Mouse (Mus musculus): ENCODE data around the gene Dcp1a.

Dcp1a gene

DNA sequence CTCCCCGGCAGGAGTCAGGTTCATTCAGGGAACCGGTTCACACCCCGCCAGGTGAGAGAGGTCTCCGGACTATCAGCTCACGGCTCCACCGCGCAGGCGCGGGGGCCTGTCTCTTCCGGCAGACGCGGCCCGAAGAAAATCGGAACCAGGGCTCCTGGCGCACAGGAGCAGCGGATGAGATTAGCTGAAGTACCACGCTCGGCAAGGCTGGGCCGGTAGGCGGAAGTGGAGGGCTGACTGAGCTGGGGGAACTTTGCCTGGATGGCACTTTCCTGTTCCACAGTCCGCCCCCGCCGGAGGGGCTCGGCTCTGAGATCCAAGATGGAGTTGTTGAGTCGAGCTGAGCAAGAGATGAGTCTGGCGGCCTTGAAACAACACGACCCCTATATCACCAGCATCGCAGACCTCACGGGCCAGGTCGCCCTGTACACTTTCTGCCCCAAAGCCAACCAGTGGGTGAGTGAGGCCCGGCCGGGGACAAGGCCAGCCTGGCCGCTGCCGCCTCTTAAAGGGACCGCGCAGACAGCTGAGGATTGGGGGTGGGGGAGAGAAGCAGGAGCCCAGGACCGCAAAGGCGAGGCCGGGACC is at the start of gene Dcp1a:
Gene Dcp1a (plus strand): TSS at position 175 of the 588 bp plus-strand sequence.
- peak; percentile 91 for DNase-seq (ENCODE audit: low spot score)

DNA sequence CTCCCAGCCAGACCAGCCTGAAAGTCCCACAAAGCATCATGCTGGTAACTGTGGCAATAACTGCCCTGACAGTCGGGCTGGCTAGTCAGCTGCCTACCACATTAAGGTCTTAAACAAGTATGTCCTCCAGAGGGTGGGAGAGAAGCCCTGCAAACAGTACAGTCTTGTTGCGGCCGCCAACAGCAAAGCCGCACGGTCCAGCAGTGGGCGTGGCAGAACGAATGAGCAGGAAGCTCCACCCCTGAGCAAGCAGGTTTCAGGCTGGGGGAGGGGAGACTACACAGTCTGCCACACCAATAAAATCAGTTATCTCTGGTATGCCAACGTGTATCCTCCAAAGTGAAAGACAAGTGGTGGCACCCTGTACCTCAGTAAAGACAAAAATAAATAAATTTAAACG is 49.7 kb upstream of the Dcp1a start:
- no peak for DNase-seq (ENCODE audit: low spot score)

DNA sequence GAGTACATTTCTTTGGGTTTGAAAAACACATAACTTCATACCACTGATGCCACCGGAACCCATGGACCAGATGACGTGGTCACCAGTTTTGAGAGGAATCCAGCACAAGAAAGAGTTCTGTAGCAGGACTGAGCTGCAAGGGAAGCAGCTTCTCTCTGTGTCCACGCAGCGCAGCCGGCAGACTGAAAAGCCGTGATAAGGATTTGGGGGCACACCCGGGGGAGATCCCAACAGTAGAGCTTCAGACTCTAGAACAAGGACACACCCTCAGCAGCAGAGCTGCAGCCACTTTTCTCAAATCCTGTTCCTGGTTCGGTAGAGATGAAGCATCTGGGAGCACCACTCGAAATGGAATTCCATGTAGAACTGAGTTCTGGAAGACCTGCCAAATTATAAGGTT is 49.3 kb upstream of the Dcp1a start:
- DNase-seq (ENCODE audit: low spot score) = no peak

DNA sequence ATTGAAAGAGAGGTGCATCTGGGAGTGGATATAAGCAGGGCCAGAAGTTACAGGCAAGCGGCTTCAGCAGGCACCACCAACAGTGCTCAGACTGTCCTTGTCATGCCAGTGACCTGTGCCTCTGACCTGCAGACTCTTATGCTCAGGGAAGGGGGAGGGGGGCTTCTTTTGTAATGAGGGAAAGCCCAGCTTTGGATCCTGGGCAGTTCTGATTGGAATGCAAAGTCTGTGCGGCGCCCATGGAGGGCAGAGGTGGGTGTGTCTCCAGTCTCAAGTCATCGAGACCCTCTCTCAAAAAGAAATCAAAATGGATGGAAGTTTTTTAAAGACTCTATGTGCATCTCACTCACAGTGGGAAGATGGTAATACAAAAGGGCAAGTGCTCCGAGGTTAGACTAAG is 48.9 kb upstream of the Dcp1a start:
- no peak for DNase-seq (ENCODE audit: low spot score)

DNA sequence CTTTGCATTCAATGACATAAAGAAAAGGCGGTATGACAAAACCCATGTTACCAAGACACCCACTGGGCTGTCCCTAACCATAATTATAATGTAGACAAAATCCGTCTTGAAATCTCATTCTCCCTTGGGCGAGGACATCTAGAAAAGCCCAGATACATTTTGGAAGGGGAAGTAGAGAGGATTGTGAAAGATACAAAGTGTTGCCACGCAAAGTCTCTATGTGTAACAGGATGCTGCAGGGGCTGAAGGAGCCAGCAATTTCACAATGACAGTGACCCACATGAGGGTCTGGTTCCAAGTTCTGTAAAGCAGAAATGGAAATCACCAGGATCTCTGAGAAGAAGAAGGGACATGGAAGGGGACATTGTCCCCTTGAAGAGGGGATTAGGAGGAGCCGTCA is 44.0 kb upstream of the Dcp1a start:
- no peak for DNase-seq (ENCODE audit: low spot score)

DNA sequence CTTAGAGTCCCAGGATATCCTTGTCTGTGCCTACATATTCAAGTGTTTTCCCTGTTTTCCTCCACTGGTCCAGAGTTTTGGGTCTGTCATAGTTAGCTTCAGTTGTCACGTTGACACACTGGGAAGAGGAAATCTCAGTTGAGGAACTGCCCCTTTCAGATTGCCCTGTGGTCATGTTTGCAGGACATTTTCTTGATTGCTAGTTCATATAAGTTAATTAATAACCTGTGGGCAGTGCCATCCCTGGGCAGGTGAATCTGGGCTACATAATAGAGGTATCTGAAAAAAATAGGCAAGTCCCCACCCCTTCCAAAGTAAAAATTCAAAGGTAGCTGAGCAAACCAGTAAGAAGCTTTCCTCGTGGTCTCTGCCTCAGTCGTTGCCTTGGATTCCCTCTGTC is 39.4 kb upstream of the Dcp1a start:
- no peak for DNase-seq (ENCODE audit: low spot score)

DNA sequence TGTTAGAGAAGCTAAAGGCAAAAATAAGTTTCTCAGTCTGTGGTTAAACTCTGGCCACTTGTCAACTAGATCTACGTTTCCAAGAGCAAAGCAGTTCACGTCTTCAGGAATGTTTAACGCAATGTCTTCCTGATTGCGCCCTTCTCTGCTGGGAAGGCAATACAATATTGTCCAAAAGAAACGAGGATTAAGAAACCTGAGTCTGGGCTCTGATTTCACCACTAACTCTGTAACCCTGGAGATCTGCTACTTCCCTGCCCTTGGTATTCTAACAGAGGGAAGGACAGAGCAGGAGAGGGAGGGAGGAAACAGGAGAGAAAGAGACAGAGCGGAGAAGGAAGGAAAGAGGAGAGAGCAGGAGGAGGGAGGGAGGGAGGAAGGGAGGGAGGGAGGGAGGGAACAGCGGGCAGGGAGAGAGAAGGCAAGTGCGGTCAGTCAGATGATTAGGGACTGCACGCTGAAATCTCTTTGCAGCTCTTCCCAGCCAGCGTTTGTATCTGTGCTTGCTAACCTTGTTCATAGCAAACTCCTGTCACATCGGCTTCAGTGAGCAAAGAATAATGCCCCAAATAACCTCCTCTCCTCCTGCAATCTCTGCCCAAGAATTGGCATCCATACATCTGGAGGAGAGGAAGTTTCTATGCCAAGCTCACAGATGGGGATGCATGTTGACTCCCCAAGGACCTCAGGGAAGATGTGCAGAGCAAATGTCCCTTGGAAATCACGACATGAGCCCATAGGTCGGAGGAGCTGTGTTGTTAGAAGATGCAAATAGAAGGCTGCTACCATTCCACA is 23.3 kb upstream of the Dcp1a start:
- peak; percentile 9 for DNase-seq (ENCODE audit: low spot score)

DNA sequence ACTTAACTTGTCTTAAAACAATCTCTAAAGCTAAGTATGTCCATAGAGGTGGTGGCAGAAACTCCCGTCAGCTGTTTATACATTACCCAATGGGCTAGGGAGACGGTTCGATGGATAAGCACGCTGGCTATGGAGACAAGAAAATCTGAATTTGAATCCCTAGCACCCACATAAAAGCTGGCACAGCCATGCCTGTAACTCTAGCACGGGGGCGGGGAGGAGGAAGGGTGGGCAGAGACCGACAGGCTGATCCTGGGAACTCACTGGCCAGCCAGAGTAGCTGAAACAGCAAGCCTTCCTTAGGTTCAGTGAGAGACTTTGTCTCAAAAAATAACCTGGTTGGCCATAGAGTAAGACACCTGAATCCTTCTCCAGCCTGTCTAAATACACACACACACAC is 21.9 kb upstream of the Dcp1a start:
- DNase-seq (ENCODE audit: low spot score) = no peak

DNA sequence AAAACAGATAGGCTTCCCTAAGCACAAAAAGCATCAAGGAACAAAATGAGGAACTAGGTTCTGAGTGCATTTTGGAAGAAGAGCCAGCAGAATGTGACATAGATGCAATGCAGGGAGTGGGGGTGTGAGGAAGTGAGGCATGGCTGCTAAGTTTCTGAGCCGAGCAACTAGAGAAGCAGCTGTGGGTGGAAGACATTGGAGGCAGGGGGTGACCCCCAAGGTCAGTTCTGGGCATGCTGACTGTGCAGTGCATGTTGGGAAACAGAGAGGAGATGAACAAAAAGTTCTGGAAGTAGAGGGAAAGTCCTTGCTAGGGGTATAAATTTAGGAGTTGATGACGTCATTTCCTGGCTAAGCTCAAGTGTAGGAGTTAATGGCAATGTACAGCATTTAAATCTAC is 21.4 kb upstream of the Dcp1a start:
- no peak for DNase-seq (ENCODE audit: low spot score)

DNA sequence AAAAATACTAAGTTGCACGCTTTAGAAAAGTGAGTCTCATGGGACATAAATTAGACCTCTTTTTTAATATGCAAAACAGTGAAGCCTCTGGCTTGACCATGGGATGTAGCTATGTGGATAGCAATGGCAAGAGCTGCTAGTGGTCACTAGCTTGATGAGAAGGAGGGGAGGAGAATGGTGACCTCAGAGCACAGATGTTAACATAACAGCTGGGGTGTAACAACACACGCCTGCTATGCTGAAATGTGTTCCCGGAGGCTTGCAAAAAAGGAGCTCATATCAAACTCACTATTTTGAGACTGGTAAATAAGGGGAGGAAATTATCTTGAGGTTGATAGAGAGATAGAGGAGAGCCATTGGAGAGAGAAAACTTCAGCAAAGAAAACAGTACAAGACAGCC is 20.5 kb upstream of the Dcp1a start:
- DNase-seq (ENCODE audit: low spot score) = no peak

DNA sequence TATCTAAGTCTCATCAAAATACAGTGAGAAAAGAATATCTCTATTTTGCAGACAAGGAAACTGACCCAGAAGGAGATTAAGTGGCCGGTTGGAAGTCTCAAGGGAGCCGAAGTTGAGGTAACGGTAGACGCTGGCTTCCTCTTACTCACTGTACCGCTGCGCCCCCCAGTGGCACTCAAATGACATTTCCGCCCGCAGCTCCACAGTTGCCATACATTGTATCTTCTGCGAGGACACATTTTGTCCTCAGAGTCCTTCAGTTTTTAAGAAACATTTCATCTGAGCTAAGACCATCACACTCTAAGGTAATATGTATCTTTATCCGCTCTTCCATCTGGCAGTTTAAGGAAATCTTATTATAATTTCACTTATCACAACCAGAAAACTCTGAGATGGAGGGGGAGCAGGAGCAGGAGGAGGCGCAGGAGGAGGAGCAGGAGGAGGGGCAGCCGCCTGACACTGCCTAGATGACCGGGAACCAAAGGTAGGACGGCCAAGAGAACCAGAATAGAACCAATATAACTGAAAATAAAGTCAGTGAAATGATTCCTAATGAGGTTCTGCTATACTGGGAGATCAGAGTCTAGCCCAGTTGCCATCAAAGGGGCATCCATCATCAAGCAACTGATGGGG is 19.3 kb upstream of the Dcp1a start:
- DNase-seq (ENCODE audit: low spot score) = peak; percentile 39

DNA sequence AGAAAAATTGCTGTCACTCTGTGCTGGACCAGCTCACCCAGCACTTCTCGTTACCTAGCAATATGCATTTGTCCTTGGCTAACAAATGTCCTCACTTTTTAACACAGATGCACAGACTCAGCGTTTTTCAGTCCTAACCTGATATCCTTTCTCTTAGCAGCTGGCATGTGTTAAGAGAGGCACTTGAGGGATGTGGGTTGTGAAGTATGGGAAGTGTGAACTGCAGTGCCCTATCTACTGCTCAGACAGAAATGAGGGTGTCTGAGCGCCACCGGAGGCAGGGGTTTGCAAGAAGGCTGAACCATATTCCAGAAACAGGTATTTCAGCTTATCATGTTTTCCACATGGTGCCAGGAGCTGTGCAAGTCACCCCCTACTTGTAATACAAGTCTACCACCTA is 16.0 kb upstream of the Dcp1a start:
- no peak for DNase-seq (ENCODE audit: low spot score)

DNA sequence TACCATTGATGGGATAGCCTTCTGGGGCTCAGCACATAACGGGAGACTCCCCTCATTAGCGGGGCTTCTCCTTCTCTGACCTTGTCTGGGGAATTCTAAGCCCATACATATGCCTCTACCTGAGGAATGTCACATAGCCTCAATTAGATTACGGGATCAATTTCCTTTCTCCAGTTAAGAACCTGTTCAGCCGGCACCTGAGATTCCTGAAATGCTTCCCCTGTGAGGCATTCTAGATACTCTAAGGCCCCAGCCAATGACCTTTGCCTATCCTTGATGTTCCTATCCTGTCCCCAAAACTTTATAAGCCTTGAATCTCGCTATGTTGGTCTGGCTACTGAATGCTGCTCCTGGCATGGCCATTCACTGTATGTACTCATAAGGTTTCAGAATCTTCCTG is 5.7 kb upstream of the Dcp1a start:
- no peak for DNase-seq (ENCODE audit: low spot score)

DNA sequence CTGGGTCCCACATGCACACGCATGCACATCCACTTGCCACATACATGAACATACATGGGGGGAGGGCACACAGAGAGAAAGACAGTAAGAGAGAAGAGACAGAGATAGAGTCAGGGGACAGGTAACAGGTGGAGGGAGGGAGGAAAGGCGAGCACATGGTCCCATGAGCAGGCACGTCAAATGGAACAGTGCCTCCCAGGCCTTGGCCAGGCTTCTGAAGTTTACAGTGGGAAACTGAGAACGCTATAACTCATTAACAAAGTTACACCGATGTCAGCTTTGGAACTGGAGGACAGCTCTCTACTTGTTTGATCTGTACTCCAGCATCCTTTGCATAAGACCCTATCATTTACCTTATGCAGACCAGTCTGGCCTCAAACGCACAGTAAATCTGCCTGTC is 4.9 kb upstream of the Dcp1a start:
- DNase-seq (ENCODE audit: low spot score) = no peak

DNA sequence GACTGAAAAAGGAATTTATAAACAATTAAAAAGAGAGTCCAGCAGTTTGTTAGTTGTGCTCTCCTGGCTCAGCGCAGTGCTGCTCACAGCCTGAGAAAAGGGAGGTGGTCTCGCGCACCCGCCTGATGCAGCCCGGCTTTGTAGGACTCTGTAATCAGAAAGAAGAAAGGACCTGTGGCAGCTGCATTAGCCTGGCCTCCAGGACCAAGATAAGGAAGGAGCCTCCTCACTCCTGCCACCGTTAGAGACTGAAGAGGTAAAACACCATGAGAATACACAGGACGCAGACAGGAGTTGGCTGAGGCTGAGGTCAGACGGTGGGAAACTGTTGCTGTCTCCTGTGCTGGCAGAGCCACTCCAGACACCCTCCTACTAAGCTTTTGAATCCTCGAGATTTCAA is 12.0 kb downstream of the Dcp1a start, which contains the start of gene Cacna1d:
Gene Cacna1d (minus strand): TSS at position 114 of the 400 bp plus-strand sequence.
- DNase-seq (ENCODE audit: low spot score) = no peak

DNA sequence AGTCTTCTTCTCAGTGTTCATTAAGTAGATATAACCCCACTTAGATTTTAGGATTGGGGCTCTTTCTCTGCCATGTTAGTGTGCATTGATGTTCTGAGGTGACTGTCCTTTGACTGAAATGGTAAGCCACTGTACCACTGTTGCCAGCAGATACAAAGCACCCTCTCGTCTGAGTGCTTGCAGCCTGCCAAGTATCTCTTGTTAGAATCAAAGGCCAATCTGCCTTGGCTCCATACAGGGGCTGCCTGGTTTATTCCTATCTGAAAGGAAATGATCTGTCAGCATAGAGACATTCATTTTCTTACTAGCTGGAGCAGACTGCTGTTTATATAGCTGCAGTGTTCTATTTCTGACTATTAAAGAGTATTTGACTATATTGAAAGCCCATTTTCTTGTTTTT is 13.9 kb downstream of the Dcp1a start:
- DNase-seq (ENCODE audit: low spot score) = no peak

DNA sequence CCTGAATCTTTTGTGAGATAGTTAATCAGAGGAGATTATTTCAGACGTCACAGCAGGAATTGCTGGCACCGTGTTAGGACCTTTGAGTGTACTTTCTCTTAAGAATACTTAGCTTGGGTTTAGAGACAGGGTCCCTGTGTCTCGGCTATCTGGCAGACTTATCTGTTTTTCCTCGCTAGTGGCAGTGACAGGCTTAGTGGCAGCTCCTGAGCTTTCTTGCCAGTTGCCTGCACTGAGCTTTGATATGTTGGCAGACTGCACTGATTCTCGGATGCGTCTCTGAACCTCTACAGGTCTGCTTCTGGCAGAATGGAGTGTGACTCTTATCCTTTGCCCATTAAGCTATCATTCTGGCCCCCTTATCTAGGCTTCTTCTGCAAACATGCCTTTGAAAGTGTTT is 15.7 kb downstream of the Dcp1a start:
- DNase-seq (ENCODE audit: low spot score) = no peak

DNA sequence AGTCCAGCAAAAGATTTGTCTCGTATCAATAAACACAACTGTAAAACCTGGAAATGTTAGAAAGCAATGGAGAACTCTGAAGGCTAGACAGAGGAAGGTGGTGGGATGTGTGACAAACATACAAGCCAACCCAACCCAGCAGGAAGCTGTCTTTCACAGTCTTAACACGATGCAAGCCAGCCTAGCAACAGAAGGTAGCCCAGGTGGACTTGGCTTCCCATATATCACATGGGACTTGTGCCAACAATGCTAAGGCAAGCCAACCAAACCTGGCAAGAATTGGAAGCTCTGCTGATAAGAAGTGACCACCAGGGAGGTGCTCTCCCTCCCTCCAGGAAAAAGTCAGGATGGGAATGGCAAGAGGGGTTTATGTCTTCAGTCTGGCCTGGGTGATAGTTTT is 18.9 kb downstream of the Dcp1a start:
- no peak for DNase-seq (ENCODE audit: low spot score)

DNA sequence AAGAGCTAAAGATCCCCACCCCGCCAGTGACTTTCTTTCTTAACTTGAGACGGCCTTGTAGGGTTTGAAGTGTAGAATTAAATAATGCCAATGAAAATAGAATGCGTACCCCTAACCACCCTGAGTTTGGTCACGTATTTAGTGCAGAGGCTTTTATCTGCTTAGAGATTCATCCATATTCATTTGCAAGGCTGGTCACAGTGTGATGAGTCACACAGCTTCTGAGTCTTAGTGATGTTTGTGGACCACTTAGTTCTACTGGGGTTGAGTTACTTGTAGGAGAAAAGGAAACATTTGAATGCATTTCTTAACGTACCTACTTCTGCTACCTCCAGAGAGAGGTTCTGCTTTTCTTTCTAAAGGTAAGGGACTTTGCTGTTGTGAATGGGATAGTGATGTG is 25.7 kb downstream of the Dcp1a start:
- no peak for DNase-seq (ENCODE audit: low spot score)

DNA sequence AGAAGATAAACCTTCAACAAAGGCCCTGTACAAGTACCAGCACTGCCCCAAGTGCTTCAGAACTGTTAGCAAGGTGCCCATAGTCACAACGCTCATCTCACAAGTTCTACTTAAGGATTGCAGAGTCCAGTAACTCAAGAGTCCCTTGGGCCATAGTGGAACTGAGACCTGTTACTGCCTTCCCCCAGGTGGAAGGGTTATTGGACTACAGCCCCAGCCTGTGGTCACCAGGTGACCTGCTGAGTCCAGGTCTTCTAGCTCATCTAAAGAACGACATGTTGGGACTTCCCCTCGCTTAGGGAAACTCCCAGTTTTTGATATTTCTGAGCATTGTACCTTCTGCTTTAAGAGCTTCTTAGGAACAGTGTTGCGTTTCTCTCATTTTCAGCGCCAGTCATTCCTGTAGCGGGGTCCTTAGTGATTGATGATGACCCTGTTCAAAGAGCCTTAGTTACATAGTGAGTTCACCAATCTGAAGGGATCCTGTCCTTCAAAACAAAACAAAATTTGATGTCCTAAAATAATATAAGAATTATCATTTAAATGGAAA is 31.0 kb downstream of the Dcp1a start:
- no peak for DNase-seq (ENCODE audit: low spot score)

DNA sequence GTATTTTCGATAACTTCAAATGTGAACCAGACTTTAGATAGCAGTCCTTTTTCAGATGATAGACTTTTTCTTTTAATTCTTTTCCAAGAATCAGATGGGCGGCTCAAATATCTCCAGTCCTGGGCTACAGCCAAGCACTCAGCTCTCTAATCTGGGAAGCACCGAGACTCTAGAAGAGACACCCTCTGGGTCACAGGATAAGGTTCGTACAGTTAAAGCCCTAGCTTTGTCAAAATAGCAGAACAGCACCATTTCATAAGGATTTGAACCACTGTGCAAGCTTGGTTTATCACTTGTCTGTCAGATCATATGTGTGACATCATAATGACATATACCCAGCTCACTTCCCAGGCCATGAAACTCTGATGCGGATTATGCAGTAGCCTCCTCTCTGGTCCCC is 33.6 kb downstream of the Dcp1a start:
- no peak for DNase-seq (ENCODE audit: low spot score)

DNA sequence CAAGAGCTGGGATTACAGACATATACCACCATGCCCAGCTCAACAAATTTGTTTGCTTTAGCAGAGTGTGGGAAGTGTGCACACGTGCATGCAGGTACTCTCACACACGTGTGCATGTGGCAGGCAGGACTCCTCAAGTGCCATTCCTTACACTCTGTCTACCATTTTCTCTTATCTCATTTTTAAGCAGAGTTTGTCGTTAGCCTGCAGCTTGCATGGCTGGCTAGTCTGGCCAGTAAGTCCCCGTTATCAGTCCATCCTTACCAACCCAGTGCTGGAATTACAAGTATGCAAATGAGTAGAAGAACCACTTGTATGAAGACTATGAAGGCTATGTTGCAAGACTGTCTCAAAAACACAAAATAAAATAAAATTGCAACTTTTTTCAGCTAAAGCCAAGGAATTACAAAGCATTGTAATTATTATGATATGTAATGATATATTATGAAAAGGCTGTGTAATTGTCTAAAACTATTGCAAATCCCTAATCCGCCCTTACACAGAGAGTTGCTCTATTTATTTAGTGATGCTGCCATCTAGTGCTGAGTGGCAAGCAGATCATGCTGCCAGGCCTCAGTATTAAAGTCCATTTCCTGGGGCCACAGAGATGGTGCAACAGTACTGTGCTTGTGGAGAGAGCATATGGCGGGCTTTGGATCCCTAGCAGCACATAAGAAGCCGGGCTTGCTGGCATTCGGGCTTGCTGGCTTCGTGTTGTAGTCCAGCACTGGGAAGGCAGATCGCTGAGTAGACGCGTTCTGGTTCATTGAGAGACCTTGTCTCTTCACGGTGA is 36.8 kb downstream of the Dcp1a start:
- peak; percentile 49 for DNase-seq (ENCODE audit: low spot score)

All from adipocyte (in vitro differentiated cells).